Mouse (Mus musculus) left cerebral cortex, postnatal 4 days (tissue): ENCODE data around the gene Snrnp27. TPM values are rescaled to one million over a fixed set of nuclear protein-coding genes. Genes with fewer than 3 reads are reported as not detected.

Experiments used
- DNase-seq: peaks from one replicate; pipeline ENCODE4 v3.0.0-alpha.2; 2022
- intact Hi-C: fragments of 180-260 bp; cut with DNase I; formaldehyde crosslinking; loops from one replicate; pipeline ENCODE4 v1.15.1; 2025
- total RNA-seq, 2 experiments: library from RNA; stranded (reverse); gene quantifications; 2 replicates each; pipeline ENCODE4 v1.2.3; 2021

Snrnp27 gene
- 10 to 100 TPM; 53.6 to 57.9 TPM for total RNA-seq

DNA sequence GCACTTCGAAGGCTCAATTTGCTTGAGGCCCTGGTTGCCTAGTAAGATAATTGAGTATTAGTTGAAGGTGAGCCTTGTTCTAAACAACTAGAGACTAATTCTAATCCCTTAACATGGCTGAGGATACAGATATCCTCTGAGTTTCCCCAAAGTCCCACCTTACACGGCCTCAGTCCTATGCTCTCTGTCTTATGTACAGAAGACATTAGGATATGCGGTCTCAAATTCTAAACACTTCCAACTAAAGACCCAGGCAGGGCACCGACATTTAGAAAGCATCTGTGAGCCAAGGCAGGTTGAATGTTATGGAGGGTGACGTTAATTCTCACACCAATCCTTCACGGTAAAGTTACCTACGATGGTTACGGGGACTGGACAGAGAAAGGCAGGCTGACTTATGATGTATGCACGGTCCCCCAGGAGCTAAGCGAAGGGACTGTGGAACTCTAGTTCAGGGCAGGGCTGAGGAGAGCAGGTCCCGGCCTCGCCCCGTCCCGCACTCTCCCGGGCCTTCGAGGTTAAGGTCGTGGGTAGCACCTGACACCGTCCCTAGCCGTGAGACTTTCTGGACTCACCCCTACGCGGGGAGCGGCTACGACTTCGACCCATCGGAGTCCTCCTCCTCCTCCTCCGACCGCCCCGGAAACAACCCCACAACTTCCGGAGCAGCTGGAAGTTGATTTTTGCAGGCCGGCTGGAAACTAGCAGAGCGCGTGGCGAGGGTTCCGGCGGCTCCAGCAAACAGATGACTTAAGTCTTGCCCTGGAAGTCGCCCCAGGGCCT lies at the start of gene Snrnp27:
Gene Snrnp27, minus strand, starts transcription at position 651 of the 783 bp plus-strand sequence.
- intact Hi-C loops = no loop called here
- DNase-seq = peak; percentile 87

DNA sequence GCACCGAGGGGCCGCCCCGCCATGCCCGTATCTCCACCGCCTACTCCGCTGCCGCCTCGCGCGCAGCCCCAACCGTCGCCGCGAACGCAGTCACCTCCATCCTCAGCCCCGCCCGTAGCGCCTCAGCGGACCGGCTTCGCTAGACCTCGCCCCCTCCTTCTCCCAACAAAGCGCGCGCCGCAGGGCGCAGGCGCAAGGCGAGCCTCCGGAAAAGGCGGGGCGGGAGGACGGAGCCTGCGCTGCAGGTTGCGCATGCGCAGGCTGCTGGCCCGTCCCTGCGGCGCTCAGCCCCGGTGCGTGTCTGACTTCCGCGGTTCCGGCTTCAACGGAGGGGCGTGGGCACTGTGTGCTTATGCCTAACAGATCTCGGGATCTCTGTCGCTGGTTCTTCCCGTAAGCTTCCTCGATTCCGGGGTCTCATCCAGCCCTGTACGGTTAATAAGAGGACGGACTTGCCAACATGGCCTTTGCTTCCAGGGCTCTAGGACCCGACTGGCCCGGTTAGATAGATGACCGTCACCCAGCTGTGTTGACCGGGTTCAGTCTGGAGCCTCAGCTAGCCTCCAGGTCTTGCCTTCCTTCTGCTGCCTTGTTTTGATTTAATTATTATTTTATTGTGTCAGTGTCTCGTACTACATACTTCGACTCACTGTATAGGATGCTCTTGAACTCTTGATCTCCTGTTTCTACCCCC lies 49.0 kb upstream of the Snrnp27 start, which contains the start of gene Gmcl1:
Gene Gmcl1, minus strand, starts transcription at position 201 of the 694 bp plus-strand sequence.
- intact Hi-C loops = no loop called here

DNA sequence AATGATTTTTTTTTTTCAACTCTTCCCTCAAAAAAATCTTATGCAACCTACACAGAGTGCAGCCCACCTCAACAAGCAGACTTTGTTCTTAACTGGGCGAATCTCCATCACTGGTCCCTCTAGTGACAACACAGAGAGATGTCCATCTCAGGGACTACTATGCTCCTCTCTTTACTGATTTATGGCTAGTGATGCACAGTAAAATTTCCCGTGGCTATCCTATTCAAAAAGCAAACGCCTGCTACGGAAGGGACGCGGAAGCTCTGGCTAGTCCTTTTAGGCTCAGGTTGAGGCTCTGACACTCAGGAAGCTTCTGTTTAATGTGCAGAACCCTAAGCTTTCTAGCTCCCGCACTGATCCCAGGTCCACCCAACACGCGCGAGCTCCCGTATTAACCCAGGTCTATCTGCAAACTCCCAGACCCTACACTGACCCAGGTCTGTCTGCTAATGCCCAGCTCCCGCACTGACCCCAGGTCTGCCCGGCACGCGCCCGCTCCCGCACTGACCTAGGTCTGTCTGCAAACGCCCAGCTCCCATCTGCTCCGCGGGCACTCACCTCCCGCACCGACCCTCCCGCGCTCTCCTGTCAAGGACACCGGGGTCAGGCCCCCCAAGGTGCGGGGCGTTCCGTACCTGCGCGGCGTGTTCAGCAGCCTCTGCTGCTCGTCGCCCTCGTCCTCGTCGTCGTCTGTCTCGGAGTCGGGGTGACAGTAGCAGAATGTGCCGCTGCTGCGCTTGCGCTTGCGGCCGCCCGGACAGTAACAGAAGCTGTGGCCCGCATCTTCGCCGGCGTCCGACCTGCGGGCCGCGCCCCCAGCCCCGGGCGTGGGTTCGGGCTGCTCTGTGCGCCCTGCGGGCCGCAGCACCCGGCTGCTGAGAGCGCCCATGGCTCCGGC lies 48.2 kb upstream of the Snrnp27 start:
- DNase-seq = peak; percentile 46
- intact Hi-C loops = no loop called here

More for the DNA sequence above, 49.0 kb upstream of the Snrnp27 start, which contains the start of gene Gmcl1:
- DNase-seq = peak; percentile 97

DNA sequence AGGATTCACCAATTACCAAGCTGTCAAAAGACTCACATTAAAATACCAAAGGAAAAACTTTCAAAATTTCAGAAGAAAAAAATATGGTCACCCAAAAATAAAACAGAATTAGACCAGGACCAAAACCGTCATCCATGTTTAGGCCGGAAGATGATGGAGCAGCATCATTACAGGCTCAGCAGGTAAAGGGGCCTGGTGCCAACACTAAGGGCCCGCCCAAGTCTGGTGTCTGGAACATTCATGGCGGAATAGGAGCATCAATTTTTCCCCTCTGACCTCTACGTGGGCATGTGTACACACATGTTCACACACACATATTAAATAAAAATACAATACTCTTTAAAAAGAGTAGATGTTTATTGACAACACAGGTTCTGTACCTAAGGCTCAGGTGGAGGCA lies 44.4 kb upstream of the Snrnp27 start:
- no peak for DNase-seq
- intact Hi-C loops = no loop called here

DNA sequence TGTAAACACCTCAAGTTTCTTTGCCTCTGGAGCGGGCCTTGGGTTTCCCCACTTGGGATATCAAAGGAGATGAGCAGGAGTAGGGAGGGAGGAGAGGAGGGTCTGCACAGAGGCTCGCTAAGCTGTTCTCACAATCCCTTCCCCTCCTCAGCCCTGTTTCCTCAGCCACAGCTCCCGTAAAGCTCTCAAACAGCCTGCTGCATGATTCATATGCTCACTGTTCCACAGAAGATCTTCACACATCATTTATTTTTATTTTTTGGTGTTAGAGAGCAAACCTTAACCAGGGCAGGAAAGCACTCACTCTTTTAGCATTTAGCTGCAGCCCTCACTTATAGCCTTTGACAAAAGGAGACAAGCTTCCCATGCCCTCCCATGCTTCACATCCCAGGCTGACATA lies 37.7 kb upstream of the Snrnp27 start:
- intact Hi-C loops = no loop called here
- no peak for DNase-seq

DNA sequence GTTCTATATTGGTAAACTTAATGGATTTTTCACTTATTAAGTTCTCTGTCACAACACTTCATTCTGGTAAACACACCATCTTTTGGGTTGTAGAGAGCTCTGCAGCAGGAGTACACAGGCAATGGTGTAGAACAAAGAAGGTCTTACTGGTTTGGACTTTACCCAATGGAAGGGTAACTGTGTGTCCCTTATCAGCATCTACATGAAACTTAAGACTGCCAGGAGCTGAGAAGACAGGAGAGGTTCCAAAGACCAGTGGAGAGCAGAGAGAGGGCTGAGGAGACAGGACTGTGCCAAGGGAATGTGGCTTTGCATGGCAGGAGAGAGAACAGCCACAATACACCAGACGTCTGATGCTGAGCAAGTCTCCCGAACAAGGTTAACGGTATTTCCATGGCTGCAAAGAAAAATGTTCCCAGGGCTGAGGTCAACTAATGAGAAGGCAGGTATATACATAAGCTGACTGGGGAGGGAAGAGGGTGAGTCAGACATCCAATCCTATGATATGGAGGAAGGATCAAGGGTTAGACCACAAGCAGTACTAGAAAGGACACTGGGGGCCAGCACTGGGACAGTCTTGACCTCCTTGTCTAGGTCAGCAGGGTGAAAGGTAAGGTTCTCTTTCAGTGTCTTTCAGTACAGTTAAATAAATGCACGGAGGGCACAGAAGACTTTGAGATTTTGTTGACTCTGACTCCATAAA lies 23.9 kb upstream of the Snrnp27 start:
- DNase-seq = no peak
- intact Hi-C loops = no loop called here

DNA sequence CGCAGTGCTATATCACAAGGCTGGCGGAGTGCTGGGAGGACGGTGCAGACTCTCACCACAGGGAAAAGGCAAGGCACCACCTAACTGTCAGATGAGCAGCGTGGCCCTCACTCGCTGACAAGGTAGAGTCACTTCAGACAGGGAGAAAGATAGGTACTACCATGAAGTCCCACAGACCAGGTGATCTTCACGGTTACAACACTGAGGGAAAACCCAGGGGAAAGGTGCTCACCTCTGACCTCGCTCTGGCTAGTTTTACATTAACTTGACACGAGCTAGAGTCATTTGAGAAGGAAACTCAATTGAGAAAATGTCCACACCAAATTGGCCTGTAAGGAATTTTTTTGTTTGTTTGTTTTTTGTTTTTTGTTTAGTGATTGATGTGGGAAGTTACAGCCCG lies 18.3 kb upstream of the Snrnp27 start:
- no peak for DNase-seq
- intact Hi-C loops = no loop called here

DNA sequence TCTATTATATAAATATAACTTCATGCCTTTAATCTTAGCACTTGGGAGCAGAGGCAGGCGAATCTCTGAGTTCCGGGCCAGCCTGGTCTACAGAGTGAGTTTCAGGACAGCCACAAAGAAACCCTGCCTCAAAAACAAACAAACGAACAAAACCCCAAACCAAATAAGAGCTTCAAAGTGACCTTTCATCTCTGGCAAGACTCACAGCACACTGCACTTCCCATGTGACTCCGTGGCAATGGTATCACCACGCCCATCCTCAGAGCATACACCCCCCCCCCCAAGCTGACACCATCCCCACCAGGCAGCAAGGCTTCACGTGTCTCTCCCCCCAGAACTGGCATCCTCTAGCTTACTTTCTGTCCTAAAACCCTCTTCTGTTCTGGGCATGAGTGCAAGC lies 13.6 kb upstream of the Snrnp27 start:
- intact Hi-C loops = no loop called here
- DNase-seq = no peak

DNA sequence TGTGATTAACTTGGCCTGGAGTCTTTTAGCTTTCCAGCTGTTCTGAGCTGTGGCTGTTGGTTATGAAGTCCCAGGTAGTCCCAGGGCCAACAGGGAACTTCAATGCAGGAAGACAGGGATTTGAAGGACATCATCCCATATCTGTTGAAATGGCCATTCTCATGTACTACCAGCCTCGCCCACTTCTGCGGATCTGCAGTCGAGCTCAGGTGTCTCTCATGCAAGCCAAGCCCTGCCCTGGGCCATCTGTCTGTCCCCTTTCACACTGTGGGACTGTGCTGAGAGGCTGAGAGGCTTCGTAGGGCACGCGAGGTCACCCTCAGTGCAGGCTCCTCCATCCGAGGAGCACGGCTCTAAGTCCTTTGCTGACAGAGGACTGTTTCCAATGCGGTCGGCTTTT lies 11.9 kb upstream of the Snrnp27 start:
- no peak for DNase-seq
- intact Hi-C loops = no loop called here

DNA sequence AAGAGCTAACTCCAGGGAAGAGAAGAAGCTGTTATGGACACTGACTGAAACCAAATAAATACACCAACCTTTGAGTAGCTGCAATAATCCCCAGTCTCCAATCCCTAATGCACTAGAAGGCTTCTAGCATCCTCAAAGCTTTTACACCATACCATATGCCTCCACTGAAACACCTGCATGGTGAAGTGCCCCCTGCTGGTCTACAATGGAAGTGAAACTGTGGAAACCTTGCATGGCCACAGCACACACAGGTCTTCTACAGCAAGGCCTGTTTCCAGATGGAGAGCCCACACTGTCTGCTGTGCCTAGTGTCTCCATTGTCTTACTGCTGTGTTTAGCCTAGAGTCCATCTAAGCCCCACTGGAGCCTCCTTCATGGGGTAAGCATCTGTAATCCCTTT lies 10.1 kb upstream of the Snrnp27 start:
- DNase-seq = peak; percentile 30
- intact Hi-C loops = no loop called here

DNA sequence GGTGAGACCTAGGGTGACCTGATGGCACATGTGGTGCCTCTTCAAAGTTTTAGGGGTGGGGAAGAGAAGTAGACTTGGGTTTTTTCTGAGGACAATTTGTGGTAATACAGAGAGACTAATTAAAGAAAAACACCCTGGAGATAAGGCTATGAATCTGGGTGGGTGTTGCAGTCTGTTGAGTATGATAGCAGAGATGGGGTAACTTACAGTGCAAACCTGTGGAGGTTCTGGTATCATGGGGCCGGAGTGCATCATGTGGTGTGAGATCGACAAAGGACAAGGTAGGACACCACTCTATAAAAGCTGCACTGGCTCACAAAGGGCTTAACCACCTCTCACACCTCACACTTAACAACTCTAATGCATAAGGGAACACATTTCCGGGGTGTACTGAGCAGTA lies 5.3 kb upstream of the Snrnp27 start:
- DNase-seq = no peak
- intact Hi-C loops = no loop called here

DNA sequence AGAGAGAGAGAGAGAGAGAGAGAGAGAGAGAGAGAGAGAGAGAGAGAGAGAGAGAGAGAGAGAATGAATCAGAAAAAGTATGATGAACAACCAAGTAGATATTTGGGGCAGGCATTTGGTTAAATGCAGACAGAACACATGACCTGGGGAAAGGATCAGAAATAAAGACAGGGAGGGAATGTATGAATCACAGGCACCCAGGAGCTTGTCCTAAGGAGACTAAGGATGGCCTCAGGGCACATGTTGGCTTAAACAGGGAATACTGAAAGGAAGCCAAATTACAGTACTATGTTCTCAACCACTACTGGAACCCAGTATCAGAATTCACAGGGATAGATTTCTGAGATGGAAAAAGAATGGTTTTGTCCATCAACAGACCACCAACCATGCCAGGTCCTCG lies 2.6 kb upstream of the Snrnp27 start:
- intact Hi-C loops = no loop called here

DNA sequence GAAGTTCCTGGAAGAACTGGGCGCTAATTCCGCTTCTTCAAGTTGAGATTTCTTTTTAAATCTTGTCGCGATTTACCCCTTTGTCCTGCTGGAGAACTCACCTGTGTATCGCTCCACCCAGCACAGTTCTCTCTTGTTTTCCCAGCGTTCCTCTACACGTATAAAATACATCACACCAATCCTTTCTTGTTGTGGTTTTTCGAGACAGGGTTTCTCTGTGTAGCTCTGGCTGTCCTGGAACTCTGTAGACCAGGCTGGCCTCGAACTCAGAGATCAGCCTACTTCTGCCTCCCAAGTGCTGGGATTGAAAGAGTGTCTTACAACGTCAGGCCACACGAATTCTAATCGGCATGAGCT lies 311 bp upstream of the Snrnp27 start:
- intact Hi-C loops = no loop called here
- DNase-seq = no peak

More for the DNA sequence above, 2.6 kb upstream of the Snrnp27 start:
- DNase-seq = no peak

DNA sequence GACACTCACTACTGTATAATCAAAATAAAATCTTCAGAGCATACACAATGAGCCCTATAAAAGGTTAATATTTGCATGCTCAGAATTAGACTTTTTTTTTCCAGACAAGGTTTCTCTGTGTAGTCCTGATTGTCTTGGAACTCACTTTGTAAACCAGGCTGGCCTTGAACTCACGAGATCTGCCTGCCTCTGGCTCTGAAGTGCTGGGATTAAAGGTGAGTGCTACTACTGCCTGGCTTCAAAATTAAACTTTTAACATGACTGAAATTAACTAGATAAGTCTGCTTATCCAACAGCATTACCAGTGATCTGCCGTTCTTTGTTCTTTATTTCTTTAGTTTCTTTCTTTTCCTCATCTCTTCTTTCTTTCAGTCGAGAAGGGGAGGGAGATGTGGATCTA lies 3.0 kb downstream of the Snrnp27 start:
- no peak for DNase-seq
- intact Hi-C loops = no loop called here

DNA sequence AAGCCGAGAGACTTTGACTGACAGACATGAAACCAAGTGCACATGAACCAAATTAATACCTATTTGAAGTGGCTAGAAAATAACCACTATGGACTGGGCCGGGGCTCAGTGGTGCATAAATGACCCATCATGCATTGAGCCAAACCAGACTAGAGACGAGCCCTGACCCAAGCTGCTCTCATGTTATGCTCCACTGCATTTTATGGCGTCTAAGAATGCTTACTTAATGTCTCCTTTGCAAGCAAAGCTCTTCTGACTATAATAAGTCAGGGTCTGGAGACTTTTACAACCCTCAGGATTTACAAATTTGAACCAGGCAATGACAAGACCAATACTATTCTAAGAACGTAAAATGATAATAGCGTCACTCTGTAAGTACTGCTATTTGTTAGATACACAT lies 6.0 kb downstream of the Snrnp27 start:
- intact Hi-C loops = loop anchor here (10.0 kb wide), 1 partner anchor 244 kb away; the partner anchor contains the start of gene C87436
- DNase-seq = no peak

DNA sequence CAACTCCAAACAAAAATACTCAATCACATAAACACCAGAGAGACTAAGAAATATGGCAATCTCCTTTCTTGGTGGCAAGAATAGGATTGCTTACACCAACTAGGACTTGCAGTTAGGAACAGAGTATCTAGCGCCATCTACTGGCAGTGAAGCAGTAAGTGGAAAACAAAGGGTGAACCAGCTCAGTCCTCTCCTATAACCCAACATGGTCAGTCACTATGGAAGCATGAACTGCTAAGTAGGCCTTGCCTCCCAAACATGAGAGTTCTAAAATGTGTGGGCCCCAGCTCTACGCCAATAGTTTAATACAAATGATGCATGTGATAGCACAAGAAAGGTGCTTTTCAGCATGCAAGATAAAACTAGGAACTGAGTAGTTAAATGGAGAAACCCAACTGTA lies 13.4 kb downstream of the Snrnp27 start:
- intact Hi-C loops = loop anchor here (5.0 to 10.0 kb wide), 2 partner anchors 129 to 236 kb away; partner anchors contain the start of gene C87436
- DNase-seq = peak; percentile 19

DNA sequence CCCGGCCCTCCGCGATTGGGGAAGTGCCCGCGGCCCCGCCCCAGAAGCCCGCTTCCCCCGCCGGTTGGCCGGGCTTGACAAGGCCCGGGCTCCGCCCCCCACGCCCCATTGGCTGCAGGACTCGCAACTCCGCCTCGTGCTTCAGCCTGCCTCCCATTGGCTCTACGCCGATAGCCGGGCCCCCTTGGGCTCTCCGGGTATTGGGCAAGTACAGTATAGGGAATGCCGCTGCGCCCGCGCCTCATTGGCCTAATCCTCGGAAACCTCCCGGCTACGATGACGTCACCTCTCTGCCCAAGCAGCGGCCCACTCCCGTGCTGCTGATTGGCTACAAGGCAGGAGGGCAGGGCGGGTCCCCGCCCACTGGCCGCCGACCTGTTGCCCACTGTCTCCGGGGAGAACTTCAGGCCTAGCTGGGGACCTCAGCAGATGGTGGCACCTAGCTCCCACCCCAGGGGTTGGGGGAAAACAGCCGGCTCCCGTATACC lies 15.0 kb downstream of the Snrnp27 start:
- intact Hi-C loops = no loop called here
- peak; percentile 100 for DNase-seq

DNA sequence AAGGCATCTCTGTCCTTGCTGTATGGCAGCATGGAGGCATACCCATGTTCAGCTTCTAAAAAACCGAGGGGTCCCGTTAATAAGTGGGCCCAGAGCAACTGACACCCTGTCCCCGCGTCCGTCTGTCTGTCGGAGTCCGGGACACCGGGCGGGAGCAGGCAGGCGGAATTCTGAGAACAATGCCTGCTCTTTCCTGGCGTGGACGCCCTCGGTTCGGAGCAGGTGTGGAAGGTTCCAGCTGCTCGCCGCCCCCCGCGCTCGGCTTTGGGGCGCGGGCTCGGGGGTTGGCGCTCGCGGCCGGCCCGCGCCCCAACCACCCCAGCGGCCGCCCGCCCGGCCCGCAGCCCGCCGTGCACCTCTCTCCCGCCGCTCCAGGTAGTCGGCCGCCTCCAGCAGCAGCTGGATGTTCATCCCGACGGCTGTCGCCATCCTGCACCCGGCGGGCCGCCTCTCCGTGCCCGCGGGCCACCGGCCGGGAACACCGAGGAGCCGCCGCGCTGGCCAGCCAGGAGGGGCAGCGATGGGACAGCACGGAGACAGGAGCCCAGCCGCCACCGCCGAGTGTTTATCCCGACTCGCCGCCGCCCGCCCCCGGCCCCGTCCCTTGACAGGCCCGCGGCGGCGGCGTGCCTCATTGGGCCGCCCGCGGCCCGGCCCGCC lies 15.6 kb downstream of the Snrnp27 start, which contains the start of gene Mxd1:
Gene Mxd1, minus strand, starts transcription at position 582 of the 660 bp plus-strand sequence.
- no peak for DNase-seq

DNA sequence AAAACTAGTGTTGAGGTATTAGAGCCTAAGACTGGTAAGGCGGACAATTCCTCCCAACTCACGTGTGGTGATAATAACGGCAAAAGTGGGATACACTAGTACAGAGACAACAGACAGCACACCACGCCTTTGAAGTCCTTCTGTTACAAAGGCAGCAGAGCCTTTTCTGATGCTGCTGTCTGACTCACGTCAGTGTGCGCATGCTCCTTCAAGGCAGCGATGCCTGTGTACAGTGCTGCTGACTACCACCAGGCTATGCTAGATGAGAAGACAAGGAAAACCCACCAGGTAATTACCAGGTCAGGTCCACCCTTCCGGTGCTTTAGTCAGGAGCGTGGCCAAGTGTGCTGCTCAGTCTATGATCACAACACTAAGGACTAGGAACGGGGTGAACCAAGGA lies 17.3 kb downstream of the Snrnp27 start:
- no peak for DNase-seq
- intact Hi-C loops = no loop called here

More for the DNA sequence above, 15.6 kb downstream of the Snrnp27 start, which contains the start of gene Mxd1:
- intact Hi-C loops = no loop called here
